Mouse (Mus musculus) CH12.LX (cell line): ENCODE measurements around the gene Ccser1. TPM values are rescaled to one million over a fixed set of nuclear protein-coding genes. Genes with fewer than 3 reads are reported as not detected.

Experiments used
- DNase-seq: peaks from one replicate; pipeline ENCODE4 v3.0.0-alpha.2; 2013; ENCODE audit errors: extremely low read depth
- H3K27ac ChIP-seq: 2 replicates; pipeline ENCODE4 v1.5.1; 2012; ENCODE audit warnings: low read depth, mild to moderate bottlenecking, control low read depth, moderate library complexity; ENCODE audit not compliant: insufficient read depth
- H3K27me3 ChIP-seq: replicated peaks from 2 replicates; pipeline ENCODE3; 2012; ENCODE audit warnings: inconsistent platforms
- H3K36me3 ChIP-seq, 2 experiments: replicated peaks in 1 of 2; 2 replicates each; pipeline versions ENCODE3 to v1.6.1; 2012; ENCODE audit warnings: inconsistent platforms in 1 of 2, low read length in 1 of 2, mild to moderate bottlenecking in 1 of 2, mixed read lengths in 1 of 2, moderate library complexity in 1 of 2; ENCODE audit not compliant: control insufficient read depth in 1 of 2, insufficient read depth in 1 of 2
- H3K4me1 ChIP-seq, 2 experiments: 2 replicates each; pipeline ENCODE4 v1.6.1; 2012; ENCODE audit warnings: inconsistent platforms in 1 of 2, moderate library complexity in 1 of 2; ENCODE audit not compliant: insufficient read depth in 2 of 2, control insufficient read depth in 1 of 2
- H3K4me2 ChIP-seq: 2 replicates; pipeline ENCODE4 v1.6.1; 2012; ENCODE audit warnings: low read depth, mild to moderate bottlenecking, control low read depth; ENCODE audit not compliant: poor library complexity, insufficient read depth, severe bottlenecking
- H3K4me3 ChIP-seq, 3 experiments: fragments of 150-350 bp in 1 of 3; sonication (generic) in 1 of 3; replicated peaks in 1 of 3; 2 replicates each; pipeline versions ENCODE3 to v1.5.1; 2011 to 2012; ENCODE audit warnings: low read depth in 2 of 3, low read length in 2 of 3, mild to moderate bottlenecking in 2 of 3, moderate library complexity in 2 of 3, control low read depth in 1 of 3, improper control_type of control experiment in 1 of 3, inconsistent platforms in 1 of 3, mixed read lengths in 1 of 3; ENCODE audit not compliant: poor library complexity in 1 of 3
- H3K79me2 ChIP-seq: replicated peaks from 2 replicates; pipeline ENCODE4 v1.6.1; 2012; ENCODE audit warnings: mild to moderate bottlenecking, moderate library complexity; ENCODE audit not compliant: control insufficient read depth, poor library complexity, insufficient read depth, severe bottlenecking; ENCODE audit errors: extremely low read depth
- H3K9ac ChIP-seq: 2 replicates; pipeline ENCODE4 v1.6.1; 2012; ENCODE audit warnings: low read depth, mild to moderate bottlenecking, control low read depth, moderate library complexity; ENCODE audit not compliant: insufficient read depth
- H3K9me3 ChIP-seq: replicated peaks from 2 replicates; pipeline ENCODE3; 2012; ENCODE audit warnings: low read length, inconsistent platforms, mixed read lengths
- BHLHE40 ChIP-seq: IDR thresholded peaks from 2 replicates; pipeline ENCODE4 v1.6.1; 2011; ENCODE audit warnings: mild to moderate bottlenecking, low read depth, low read length, improper control_type of control experiment
- CHD2 ChIP-seq: IDR thresholded peaks from 2 replicates; pipeline ENCODE4 v1.6.1; 2011; ENCODE audit warnings: low read length, improper control_type of control experiment
- ELF1 ChIP-seq: IDR thresholded peaks from 2 replicates; pipeline ENCODE4 v1.6.1; 2014; ENCODE audit warnings: low read depth, mild to moderate bottlenecking, inconsistent platforms, low read length, improper control_type of control experiment
- JUND ChIP-seq: conservative IDR thresholded peaks from 2 replicates; pipeline ENCODE4 v1.6.1; 2011; ENCODE audit warnings: low read depth, low read length, improper control_type of control experiment
- KAT2A ChIP-seq: IDR thresholded peaks from 2 replicates; pipeline ENCODE4 v1.6.1; 2012; ENCODE audit warnings: low read length, improper control_type of control experiment, inconsistent platforms; ENCODE audit not compliant: insufficient replicate concordance
- MAFK ChIP-seq: IDR thresholded peaks from 2 replicates; pipeline ENCODE4 v1.6.1; 2011; ENCODE audit warnings: low read length, improper control_type of control experiment; ENCODE audit not compliant: insufficient replicate concordance
- MAX ChIP-seq: IDR thresholded peaks from 2 replicates; pipeline ENCODE4 v1.6.1; 2011; ENCODE audit warnings: low read length, improper control_type of control experiment
- MYC ChIP-seq: IDR thresholded peaks from 2 replicates; pipeline ENCODE4 v1.6.1; 2011; ENCODE audit warnings: low read depth, mild to moderate bottlenecking, improper control_type of control experiment, low read length
- NRF1 ChIP-seq: IDR thresholded peaks from 2 replicates; pipeline ENCODE4 v1.6.1; 2014; ENCODE audit warnings: low read depth, mild to moderate bottlenecking, inconsistent platforms, low read length, improper control_type of control experiment, moderate library complexity
- PAX5 ChIP-seq: IDR thresholded peaks from 2 replicates; pipeline ENCODE4 v1.6.1; 2012; ENCODE audit warnings: low read length, inconsistent platforms, mixed read lengths
- POLR2A ChIP-seq: IDR thresholded peaks from 2 replicates; pipeline ENCODE4 v1.6.1; 2011; ENCODE audit warnings: low read depth, mild to moderate bottlenecking, improper control_type of control experiment, low read length
- POLR2AphosphoS2 ChIP-seq: IDR thresholded peaks from 2 replicates; pipeline ENCODE4 v1.6.1; 2011; ENCODE audit warnings: low read depth, low read length, improper control_type of control experiment
- SMC3 ChIP-seq: IDR thresholded peaks from 2 replicates; pipeline ENCODE4 v1.6.1; 2011; ENCODE audit warnings: low read depth, low read length, improper control_type of control experiment
- TBP ChIP-seq: conservative IDR thresholded peaks from 2 replicates; pipeline ENCODE4 v1.6.1; 2011; ENCODE audit warnings: low read depth, low read length, improper control_type of control experiment
- UBTF ChIP-seq: IDR thresholded peaks from 2 replicates; pipeline ENCODE4 v1.6.1; 2012; ENCODE audit warnings: low read depth, mild to moderate bottlenecking, inconsistent platforms, low read length, improper control_type of control experiment, moderate library complexity
- USF1 ChIP-seq: IDR thresholded peaks from 2 replicates; pipeline ENCODE4 v1.6.1; 2014; ENCODE audit warnings: low read depth, mild to moderate bottlenecking, inconsistent platforms, low read length, improper control_type of control experiment
- USF2 ChIP-seq: conservative IDR thresholded peaks from 2 replicates; pipeline ENCODE4 v1.6.1; 2011; ENCODE audit warnings: low read depth, low read length, improper control_type of control experiment
- ZC3H11A ChIP-seq: IDR thresholded peaks from 2 replicates; pipeline ENCODE4 v1.6.1; 2012; ENCODE audit warnings: low read depth, mild to moderate bottlenecking, inconsistent platforms, low read length, improper control_type of control experiment
- ZMIZ1 ChIP-seq: IDR thresholded peaks from 2 replicates; pipeline ENCODE4 v1.6.1; 2012; ENCODE audit warnings: low read depth, mild to moderate bottlenecking, inconsistent platforms, low read length, improper control_type of control experiment
- ZNF384 ChIP-seq: IDR thresholded peaks from 2 replicates; pipeline ENCODE4 v1.6.1; 2012; ENCODE audit warnings: low read depth, low read length, improper control_type of control experiment, inconsistent platforms
- dilution Hi-C: fragments of 300-500 bp; cut with MboI; formaldehyde crosslinking; loops from 2 replicates; pipeline ENCODE4 v1.14.3; 2020; ENCODE audit warnings: low sequenced_read_pairs; ENCODE audit not compliant: extremely low pct_unique_long_range_greater_than_20kb, extremely low pct_ligation_motif_present
- in situ Hi-C: fragments of 300-500 bp; cut with MboI; formaldehyde crosslinking; loops from 3 replicates; pipeline ENCODE4 v1.14.3; 2019; ENCODE audit warnings: low sequenced_read_pairs, low pct_ligation_motif_present, low pct_unique_long_range_greater_than_20kb, mixed read lengths
- polyA plus RNA-seq: library from polyadenylated mRNA; unstranded; fragments of >175 nt; gene quantifications from 2 replicates; pipeline ENCODE4 v1.2.1, GENCODE M21; 2012; ENCODE audit warnings: low read depth; ENCODE audit not compliant: insufficient read length
- total RNA-seq, 2 experiments: library from RNA; depleted of rRNA; stranded (reverse); fragments of 300-350 nt in 1 of 2; fragments of >200 nt in 1 of 2; gene quantifications; 2 replicates each; pipeline ENCODE4 v1.2.3; 2012 to 2014

Ccser1 gene
- total and polyA plus RNA-seq, 3 experiments: not detected

DNA sequence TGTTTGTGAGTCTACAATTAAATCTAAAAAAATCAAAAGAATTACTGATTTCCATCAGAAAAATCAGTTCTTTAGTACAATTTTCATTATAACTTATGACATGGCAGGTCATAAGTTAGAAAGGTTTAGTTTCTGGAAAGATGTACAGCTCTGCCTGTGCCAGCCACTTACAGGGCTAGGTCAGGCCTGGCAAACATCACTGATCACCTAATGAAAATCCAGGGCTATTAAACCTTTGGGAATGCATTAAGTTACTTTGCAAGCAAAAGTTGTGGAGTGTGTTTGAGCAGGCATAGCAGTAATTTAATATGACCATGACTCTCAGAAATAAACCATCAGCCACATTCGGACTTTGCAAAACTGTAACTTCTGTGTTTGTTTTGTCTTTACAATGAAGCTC, 36.4 kb downstream of the Ccser1 start:
- Histone ChIP-seq H3K79me2 (no peaks in the 10 kb centered on the region), H3K4me3 (no peak overlapping the region), H3K9me3 (peaks cover 33% of the 10 kb centered on the region), H3K27ac (no peak overlapping the region), H3K27me3 (no peaks in the 10 kb centered on the region), H3K9ac (no peak overlapping the region), H3K36me3 (no peaks in the 10 kb centered on the region), H3K4me1 (no peaks in the 10 kb centered on the region), H3K4me2 (no peak overlapping the region)
- no peak for DNase-seq
- TF ChIP-seq POLR2AphosphoS2: no peak
- no peak for TF ChIP-seq USF1
- no peak for TF ChIP-seq TBP
- no peak for TF ChIP-seq ZMIZ1
- no peak for TF ChIP-seq CHD2
- TF ChIP-seq POLR2A: no peak
- TF ChIP-seq ZC3H11A: no peak
- no peak for TF ChIP-seq PAX5
- no peak for TF ChIP-seq NRF1
- no peak for TF ChIP-seq BHLHE40
- dilution Hi-C loops (no loop called here), in situ Hi-C loops (no loop called here)

- in situ Hi-C loops (no loop called here), dilution Hi-C loops (no loop called here)
- peaks cover 33% of the 10 kb centered on the region for H3K9me3 ChIP-seq
- H3K36me3 ChIP-seq: no peaks in the 10 kb centered on the region
- H3K27me3 ChIP-seq: no peaks in the 10 kb centered on the region
- DNase-seq: no peak
- no peak overlapping the region for H3K9ac ChIP-seq
- H3K4me2 ChIP-seq: no peak overlapping the region
- TF ChIP-seq JUND (no peak), USF2 (no peak), NRF1 (no peak), ZNF384 (no peak), MYC (no peak), ZC3H11A (no peak), UBTF (no peak), SMC3 (no peak), KAT2A (no peak), ZMIZ1 (no peak), MAX (no peak), POLR2A (no peak), CHD2 (no peak), ELF1 (no peak), MAFK (no peak), TBP (no peak)
- no peaks in the 10 kb centered on the region for H3K79me2 ChIP-seq
- no peak overlapping the region for H3K27ac ChIP-seq
- no peaks in the 10 kb centered on the region for H3K4me1 ChIP-seq
- no peak overlapping the region for H3K4me3 ChIP-seq
Observed at GRCm38 (mm10) chr6:61217717-61218116, 37.6 kb downstream of the Ccser1 start.
